Mouse (Mus musculus): ENCODE data around the gene Slc25a10.
A peak's percentile ranks its signal among the peaks of the same experiment; 100 is the strongest.

GRCm38 (mm10) chr11:120457772-120458751 is 33.6 kb upstream of the Slc25a10 start, which contains the start of the genes Oxld1 and Ccdc137:
- TF ChIP-seq CTCF (IDR thresholded peaks at IDR 0.05; ENCODE audit: borderline replicate concordance, extremely low read depth, insufficient read depth, insufficient read length), result no peak
- peak; percentile 77 for TF ChIP-seq POLR2A (IDR thresholded peaks at IDR 0.05; ENCODE audit: borderline replicate concordance, extremely low read depth, insufficient read depth, insufficient read length, poor library complexity, severe bottlenecking)
